Mouse (Mus musculus) heart, embryonic 16.5 days (tissue): ENCODE measurements around the gene Ugt1a2. TPM values are rescaled to one million over a fixed set of nuclear protein-coding genes. Genes with fewer than 3 reads are reported as not detected.
"Not testable (repeated sequence)": the region's sequence is repeated elsewhere in the genome, so short reads cannot be mapped to it uniquely, and the experiment has no call there.

Source experiments
- ATAC-seq: fragments of 200-750 bp; cut with Nextera tagmentation; replicated peaks from 2 replicates; pipeline ENCODE4 v1.8.0; 2017; ENCODE audit warnings: moderate number of reproducible peaks; ENCODE audit not compliant: insufficient read depth, low FRiP score; ENCODE audit errors: extremely low read depth
- H3K27ac ChIP-seq: fragments of 300-500 bp; sonication (generic); 2 replicates; pipeline ENCODE4 v1.5.1; 2014; ENCODE audit warnings: mild to moderate bottlenecking, low read length, control low read depth, moderate library complexity
- H3K27me3 ChIP-seq: fragments of 300-500 bp; sonication (generic); 2 replicates; pipeline ENCODE4 v1.6.1; 2014; ENCODE audit warnings: low read length, mixed read lengths; ENCODE audit not compliant: control insufficient read depth, insufficient read depth
- H3K36me3 ChIP-seq: fragments of 300-500 bp; sonication (generic); 2 replicates; pipeline ENCODE4 v1.6.1; 2014; ENCODE audit not compliant: control insufficient read depth, insufficient read depth
- H3K4me1 ChIP-seq: fragments of 300-500 bp; sonication (generic); 2 replicates; pipeline ENCODE4 v1.6.1; 2014; ENCODE audit warnings: low read length, mixed read lengths; ENCODE audit not compliant: control insufficient read depth, insufficient read depth
- H3K4me2 ChIP-seq: fragments of 300-500 bp; sonication (generic); 2 replicates; pipeline ENCODE4 v1.6.1; 2014; ENCODE audit warnings: low read depth, mild to moderate bottlenecking, control low read depth, low read length
- H3K4me3 ChIP-seq: fragments of 300-500 bp; sonication (generic); 2 replicates; pipeline ENCODE4 v1.5.1; 2014; ENCODE audit warnings: mild to moderate bottlenecking, control low read depth, low read length
- H3K9ac ChIP-seq: fragments of 300-500 bp; sonication (generic); 2 replicates; pipeline ENCODE4 v1.6.1; 2014; ENCODE audit warnings: low read length, control low read depth
- H3K9me3 ChIP-seq: fragments of 300-500 bp; sonication (generic); replicated peaks from 2 replicates; pipeline ENCODE4 v1.6.1; 2016; ENCODE audit warnings: low read length; ENCODE audit not compliant: control insufficient read depth
- WGBS: fragments of 180-500 bp; shearing (Covaris S2); extraction: QIAGEN DNeasy Blood & Tissue Kit; methylation state at CpG from one replicate; pipeline ENCODE4 v1.1.7; 2014; 5-methylcytosine and 5-hydroxymethylcytosine counted together
- polyA plus RNA-seq: library from polyadenylated mRNA; unstranded; fragments of >200 nt; fragmentation: Nextera tagmentation; extraction: Ambion mirVana; gene quantifications from 2 replicates; pipeline ENCODE4 v1.2.1, GENCODE M21; 2015

The Ugt1a2 gene
- polyA plus RNA-seq, result not detected in 2 replicates

DNA sequence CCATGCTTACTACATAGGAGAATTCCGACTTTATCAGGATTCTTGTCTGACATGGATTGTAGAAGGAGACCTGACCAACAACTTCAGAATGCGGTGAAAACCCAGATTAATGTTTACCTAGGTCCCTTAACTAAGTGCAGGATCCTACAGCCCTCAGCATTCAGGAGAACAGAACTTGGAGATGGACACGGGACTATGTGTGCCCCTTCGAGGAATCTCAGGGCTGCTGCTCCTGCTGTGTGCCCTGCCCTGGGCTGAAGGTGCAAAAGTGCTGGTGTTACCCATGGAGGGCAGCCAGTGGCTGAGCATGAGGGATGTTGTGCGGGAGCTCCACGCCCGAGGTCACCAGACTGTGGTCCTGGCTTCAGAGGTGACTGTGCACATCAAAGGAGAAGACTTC, at the start of gene Ugt1a2:
Ugt1a2 (plus strand) TSS at position 146 of the 400 bp plus-strand sequence.
- peaks cover 2% of the 10 kb centered on the region; the same call in 1 of the 2 replicates for H3K4me1 ChIP-seq
- WGBS, result 73% methylated on average over 7 of the region's 7 CpGs
- H3K4me2 ChIP-seq, result no peak within 1 kb of the TSS
- no peaks in the 10 kb centered on the region for H3K36me3 ChIP-seq
- H3K27me3 ChIP-seq, result no peaks in the 10 kb centered on the region
- ATAC-seq, result no peak
- no peak within 1 kb of the TSS for H3K9ac ChIP-seq
- peaks cover 2% of the 10 kb centered on the region; the same call in 1 of the 2 replicates for H3K9me3 ChIP-seq
- H3K4me3 ChIP-seq, result no peak within 1 kb of the TSS
- H3K27ac ChIP-seq, result no peak within 1 kb of the TSS

DNA sequence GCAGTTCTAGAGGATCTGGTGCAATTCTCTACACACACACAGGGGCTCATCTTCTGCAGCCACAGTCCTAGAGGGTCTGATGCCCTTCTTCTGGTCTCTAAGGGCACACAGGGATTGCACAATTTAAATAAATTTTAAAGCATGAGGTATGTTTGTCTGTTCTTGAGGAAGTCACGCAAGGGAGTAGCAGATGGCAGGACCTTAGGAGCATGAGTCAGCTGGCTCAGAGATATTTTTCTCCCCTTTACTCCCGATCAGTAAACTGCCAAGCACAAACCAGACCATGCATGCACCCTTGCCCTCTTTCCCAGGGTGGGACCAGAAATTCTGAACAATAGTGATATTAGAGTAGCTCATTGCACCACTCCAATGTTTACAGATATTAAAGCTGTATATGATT, 42.0 kb upstream of the Ugt1a2 start:
- H3K4me2 ChIP-seq, result no peak overlapping the region
- no peaks in the 10 kb centered on the region for H3K4me1 ChIP-seq
- no peak for ATAC-seq
- H3K27me3 ChIP-seq, result no peaks in the 10 kb centered on the region
- no peak overlapping the region for H3K4me3 ChIP-seq
- H3K27ac ChIP-seq, result no peak overlapping the region
- H3K9me3 ChIP-seq, result no peaks in the 10 kb centered on the region
- 74% methylated on average over 2 of the region's 2 CpGs for WGBS
- no peaks in the 10 kb centered on the region for H3K36me3 ChIP-seq
- H3K9ac ChIP-seq, result no peak overlapping the region

DNA sequence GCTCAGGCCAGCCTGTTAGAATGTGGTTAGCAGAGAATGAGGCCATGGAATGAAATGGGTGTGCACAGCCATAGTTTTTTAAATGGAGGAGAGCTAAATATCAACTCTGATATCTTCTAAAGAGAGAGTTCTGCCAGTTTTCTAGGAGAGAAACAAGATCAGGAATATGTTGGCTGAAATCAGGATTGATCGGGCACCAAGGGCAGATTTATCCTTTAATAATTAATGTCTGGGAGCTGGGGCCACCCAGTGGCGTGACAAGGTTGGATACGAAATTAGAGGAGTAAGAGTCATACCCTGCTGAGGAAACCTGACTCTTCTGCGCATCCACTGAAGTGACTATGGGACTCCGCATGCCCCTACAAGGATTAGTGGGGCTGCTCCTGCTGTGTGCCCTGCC, 34.7 kb upstream of the Ugt1a2 start, which contains the start of gene Ugt1a5:
Ugt1a5 (plus strand) TSS at position 302 of the 400 bp plus-strand sequence.
- Histone ChIP-seq H3K27me3 (no peaks in the 10 kb centered on the region), H3K27ac (no peak within 1 kb of the TSS), H3K4me3 (no peak within 1 kb of the TSS), H3K4me2 (no peak within 1 kb of the TSS), H3K36me3 (no peaks in the 10 kb centered on the region), H3K9me3 (no peaks in the 10 kb centered on the region), H3K9ac (no peak within 1 kb of the TSS), H3K4me1 (no peaks in the 10 kb centered on the region)
- WGBS, result 70% methylated on average over 5 of the region's 5 CpGs
- no peak for ATAC-seq

DNA sequence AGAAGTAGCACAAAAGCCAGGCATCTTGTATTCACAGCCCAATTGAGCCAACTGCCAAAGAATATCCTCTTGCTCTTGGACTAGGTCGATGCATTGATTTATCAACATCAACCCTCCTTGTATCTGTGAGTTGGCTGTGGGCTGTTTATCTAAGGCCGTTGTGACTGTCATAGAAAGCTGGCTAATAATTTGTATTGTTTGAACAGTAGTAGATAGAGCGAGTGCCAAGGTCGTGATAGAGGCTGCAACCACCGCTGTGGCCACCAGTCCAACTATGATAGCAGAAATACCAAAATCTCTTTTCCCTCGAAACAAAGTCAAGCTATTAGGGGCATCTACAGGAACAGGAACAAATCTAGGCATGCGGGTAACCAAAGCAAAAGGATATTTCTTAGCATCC, 28.2 kb upstream of the Ugt1a2 start:
- H3K4me1 ChIP-seq, H3K4me2 ChIP-seq, H3K27me3 ChIP-seq, H3K36me3 ChIP-seq, H3K9me3 ChIP-seq, H3K9ac ChIP-seq, ATAC-seq, H3K4me3 ChIP-seq, H3K27ac ChIP-seq: not testable (repeated sequence)
- WGBS, result 82% methylated on average over 5 of the region's 7 CpGs

DNA sequence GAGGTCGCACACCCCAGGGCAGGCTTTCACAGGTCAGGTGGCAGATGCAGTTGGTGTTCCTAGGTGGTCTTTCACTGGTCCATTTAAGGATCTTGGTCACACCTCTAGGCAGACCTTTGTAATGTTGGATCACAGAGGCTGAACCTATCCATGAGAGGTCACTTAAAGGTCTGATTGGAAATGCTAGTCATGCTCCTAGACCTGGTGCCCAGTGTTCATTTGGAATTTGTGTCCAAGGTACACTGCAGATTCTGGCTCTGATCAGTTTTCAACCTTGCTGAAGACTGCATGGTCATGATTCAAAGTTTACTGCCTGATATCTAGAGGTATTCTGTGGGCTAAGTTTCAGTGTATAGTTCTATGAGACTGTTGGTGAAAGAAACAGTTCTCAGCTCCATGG, 20.7 kb upstream of the Ugt1a2 start:
- 78% methylated on average over 1 of the region's 1 CpGs for WGBS
- no peak overlapping the region for H3K9ac ChIP-seq
- peaks cover 17% of the 10 kb centered on the region for H3K9me3 ChIP-seq
- H3K27me3 ChIP-seq, result no peaks in the 10 kb centered on the region
- no peak overlapping the region for H3K4me3 ChIP-seq
- ATAC-seq, result no peak
- no peak overlapping the region for H3K4me2 ChIP-seq
- H3K36me3 ChIP-seq, result no peaks in the 10 kb centered on the region
- no peak overlapping the region for H3K27ac ChIP-seq
- H3K4me1 ChIP-seq, result no peaks in the 10 kb centered on the region

DNA sequence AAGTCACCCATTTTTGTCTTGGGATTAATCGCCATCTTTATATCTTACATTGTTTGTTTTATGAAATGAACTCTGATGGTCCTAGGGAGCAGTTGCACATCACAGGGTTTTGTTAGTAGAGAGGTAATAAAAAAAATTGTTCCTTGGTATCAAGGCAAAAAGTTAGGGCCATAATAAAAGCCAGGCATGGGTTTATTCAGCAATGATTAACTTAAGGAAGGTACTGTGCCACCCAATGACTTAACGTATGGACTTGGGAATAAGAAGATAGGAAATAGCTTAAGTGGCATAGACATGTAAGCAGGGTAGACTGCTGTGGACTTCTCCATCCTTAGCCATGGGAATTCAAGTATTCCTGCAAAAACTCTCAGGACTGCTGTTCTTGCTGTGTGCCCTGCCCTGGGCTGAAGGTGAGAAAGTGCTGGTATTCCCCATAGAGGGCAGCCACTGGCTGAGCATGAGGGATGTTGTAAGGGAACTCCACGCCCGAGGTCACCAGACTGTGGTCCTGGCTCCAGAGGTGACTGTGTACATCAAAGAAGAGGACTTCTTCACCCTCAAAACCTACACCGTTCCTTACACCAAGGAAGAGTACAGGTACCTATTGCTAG, 14.0 kb upstream of the Ugt1a2 start:
- H3K27ac ChIP-seq, result no peak overlapping the region
- no peak for ATAC-seq
- H3K4me3 ChIP-seq, result no peak overlapping the region
- H3K9me3 ChIP-seq, result no peaks in the 10 kb centered on the region
- H3K4me2 ChIP-seq, result no peak overlapping the region
- H3K4me1 ChIP-seq, result no peaks in the 10 kb centered on the region
- 81% methylated on average over 5 of the region's 5 CpGs for WGBS
- no peaks in the 10 kb centered on the region for H3K27me3 ChIP-seq
- no peaks in the 10 kb centered on the region for H3K36me3 ChIP-seq
- H3K9ac ChIP-seq, result no peak overlapping the region

DNA sequence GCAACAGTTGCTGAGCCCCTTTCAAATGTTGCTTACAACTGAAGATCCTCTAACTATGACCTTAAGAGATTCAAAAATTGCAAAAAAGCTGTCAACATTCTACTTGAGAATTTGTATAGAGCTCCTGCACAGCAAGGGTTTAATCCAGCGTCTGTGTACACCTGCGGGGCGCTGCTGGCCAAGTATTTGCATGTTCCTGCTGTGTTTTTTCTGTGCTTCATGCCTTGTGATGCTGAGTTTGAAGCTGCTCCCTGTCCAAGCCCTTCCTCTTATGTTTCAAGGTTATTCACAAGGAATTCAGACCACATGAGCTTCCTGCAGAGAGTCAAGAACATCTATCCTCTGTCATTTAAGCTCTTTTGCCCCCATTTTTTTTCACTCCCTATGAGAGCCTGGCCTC, 8.3 kb upstream of the Ugt1a2 start:
- no peak overlapping the region for H3K4me2 ChIP-seq
- no peaks in the 10 kb centered on the region for H3K9me3 ChIP-seq
- H3K4me3 ChIP-seq, result no peak overlapping the region
- no peaks in the 10 kb centered on the region for H3K4me1 ChIP-seq
- no peaks in the 10 kb centered on the region for H3K27me3 ChIP-seq
- no peak overlapping the region for H3K9ac ChIP-seq
- 77% methylated on average over 3 of the region's 3 CpGs for WGBS
- no peak overlapping the region for H3K27ac ChIP-seq
- H3K36me3 ChIP-seq, result no peaks in the 10 kb centered on the region
- ATAC-seq, result no peak

DNA sequence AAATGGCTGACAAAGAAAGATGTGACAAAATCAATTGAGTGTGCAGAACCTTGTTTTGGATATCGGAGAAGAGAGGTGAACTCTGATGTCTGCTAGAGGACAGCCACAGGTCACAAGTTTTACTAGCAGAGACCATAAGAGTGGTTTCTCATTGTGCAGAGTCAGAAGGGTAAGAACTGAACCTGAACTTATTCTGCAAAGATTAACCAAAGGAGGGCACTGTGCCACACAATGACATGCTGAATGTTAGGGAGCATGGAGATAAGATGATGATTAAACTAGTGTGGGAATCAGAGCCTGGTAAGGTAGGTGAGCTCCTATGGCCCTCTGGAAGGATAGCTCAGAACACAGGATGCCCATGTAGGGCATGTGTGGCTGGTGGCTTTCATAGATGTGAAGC, 4.7 kb upstream of the Ugt1a2 start:
- ATAC-seq, result no peak
- Histone ChIP-seq H3K9ac (no peak overlapping the region), H3K36me3 (no peaks in the 10 kb centered on the region), H3K4me3 (no peak overlapping the region), H3K4me1 (no peaks in the 10 kb centered on the region), H3K4me2 (no peak overlapping the region), H3K9me3 (no peaks in the 10 kb centered on the region), H3K27ac (no peak overlapping the region), H3K27me3 (no peaks in the 10 kb centered on the region)
- 81% methylated on average over 1 of the region's 1 CpGs for WGBS

DNA sequence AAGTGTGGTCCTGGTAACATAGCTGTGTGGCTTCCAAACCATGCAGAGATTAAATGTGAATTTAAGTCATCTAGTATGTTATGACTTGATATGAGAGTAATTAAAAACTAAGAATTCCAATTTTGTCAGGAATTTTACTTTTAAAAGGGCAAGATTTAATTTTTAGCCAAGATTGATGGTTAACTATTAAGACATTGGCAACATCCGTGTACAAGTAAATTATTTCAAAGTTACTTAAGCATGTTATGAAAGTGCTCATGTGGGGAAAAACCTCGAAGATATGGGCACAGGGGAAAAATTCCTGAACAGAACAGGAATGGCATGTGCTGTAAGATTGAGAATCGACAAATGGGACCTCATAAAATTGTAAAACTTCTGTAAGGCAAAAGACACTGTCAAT, 3.0 kb upstream of the Ugt1a2 start:
- Histone ChIP-seq H3K27me3 (no peaks in the 10 kb centered on the region), H3K27ac (no peak overlapping the region), H3K4me3 (no peak overlapping the region), H3K4me2 (no peak overlapping the region), H3K9ac (no peak overlapping the region), H3K9me3 (no peaks in the 10 kb centered on the region), H3K36me3 (no peaks in the 10 kb centered on the region), H3K4me1 (no peaks in the 10 kb centered on the region)
- ATAC-seq, result no peak
- 65% methylated on average over 3 of the region's 3 CpGs for WGBS
